Mouse (Mus musculus): ENCODE results near the gene Tle6. TPM values are rescaled to one million over a fixed set of nuclear protein-coding genes. Genes with fewer than 3 reads are reported as not detected.

Tle6 gene
- polyA plus RNA-seq (2014; fragmentation: Illumina TruSeq; extraction: RNeasy Lipid Tissue Mini Kit (QIAGEN cat#74804); ENCODE audit: low read depth, low replicate concordance) = 0.74 TPM

GRCm38 (mm10) chr10:81600738-81601203 is at the start of gene Tle6:
Gene Tle6, minus strand, starts transcription at chr10:81601073.

GRCm38 (mm10) chr10:81648803-81649775 is 48.2 kb upstream of the Tle6 start, which contains the start of gene Gm10778:
Gene Gm10778, plus strand, starts transcription at chr10:81649059.

GRCm38 (mm10) chr10:81628390-81628789 is 27.5 kb upstream of the Tle6 start, which contains the start of gene Ankrd24:
Gene Ankrd24, plus strand, starts transcription at chr10:81628540.

GRCm38 (mm10) chr10:81626994-81627835 is 26.3 kb upstream of the Tle6 start, which contains the start of gene Sirt6:
Gene Sirt6, minus strand, starts transcription at chr10:81627797.

GRCm38 (mm10) chr10:81605974-81606751 is 5.3 kb upstream of the Tle6 start, which contains the start of gene BC025920:
Gene BC025920, plus strand, starts transcription at chr10:81606270.

GRCm38 (mm10) chr10:81574081-81575056 is 26.5 kb downstream of the Tle6 start, which contains the start of gene Tle2:
Gene Tle2, plus strand, starts transcription at chr10:81574561.

GRCm38 (mm10) chr10:81559163-81559626 is 41.7 kb downstream of the Tle6 start, which contains the start of gene Aes:
Gene Aes, plus strand, starts transcription at chr10:81559488.

GRCm38 (mm10) chr10:81545161-81545747 is 55.6 kb downstream of the Tle6 start, which contains the start of gene Gna11:
Gene Gna11, minus strand, starts transcription at chr10:81545190.

Other genes starting within 250 kb of the Tle6 start
- 0.24 TPM for gene Mfsd12, start 243.6 kb downstream of the Tle6 start, polyA plus RNA-seq (2014; fragmentation: Illumina TruSeq; extraction: RNeasy Lipid Tissue Mini Kit (QIAGEN cat#74804); ENCODE audit: low read depth, low replicate concordance)
- gene 4930404N11Rik, start 235.3 kb downstream of the Tle6 start, polyA plus RNA-seq (2014; fragmentation: Illumina TruSeq; extraction: RNeasy Lipid Tissue Mini Kit (QIAGEN cat#74804); ENCODE audit: low read depth, low replicate concordance) = not detected
- 0.34 TPM for gene Fzr1, start 222.6 kb downstream of the Tle6 start, polyA plus RNA-seq (2014; fragmentation: Illumina TruSeq; extraction: RNeasy Lipid Tissue Mini Kit (QIAGEN cat#74804); ENCODE audit: low read depth, low replicate concordance)
- gene Dohh, start 216.6 kb downstream of the Tle6 start, polyA plus RNA-seq (2014; fragmentation: Illumina TruSeq; extraction: RNeasy Lipid Tissue Mini Kit (QIAGEN cat#74804); ENCODE audit: low read depth, low replicate concordance) = not detected
- not detected for gene Gm48551, start 216.6 kb downstream of the Tle6 start, polyA plus RNA-seq (2014; fragmentation: Illumina TruSeq; extraction: RNeasy Lipid Tissue Mini Kit (QIAGEN cat#74804); ENCODE audit: low read depth, low replicate concordance)
- gene Gm48552, start 212.1 kb downstream of the Tle6 start, polyA plus RNA-seq (2014; fragmentation: Illumina TruSeq; extraction: RNeasy Lipid Tissue Mini Kit (QIAGEN cat#74804); ENCODE audit: low read depth, low replicate concordance) = not detected
- not detected for gene Smim24, start 208.0 kb downstream of the Tle6 start, polyA plus RNA-seq (2014; fragmentation: Illumina TruSeq; extraction: RNeasy Lipid Tissue Mini Kit (QIAGEN cat#74804); ENCODE audit: low read depth, low replicate concordance)
- 14.6 TPM for gene Nfic, start 145.4 kb downstream of the Tle6 start, polyA plus RNA-seq (2014; fragmentation: Illumina TruSeq; extraction: RNeasy Lipid Tissue Mini Kit (QIAGEN cat#74804); ENCODE audit: low read depth, low replicate concordance)
- gene Celf5, start 118.4 kb downstream of the Tle6 start, polyA plus RNA-seq (2014; fragmentation: Illumina TruSeq; extraction: RNeasy Lipid Tissue Mini Kit (QIAGEN cat#74804); ENCODE audit: low read depth, low replicate concordance) = not detected
- gene Ncln, start 104.7 kb downstream of the Tle6 start, polyA plus RNA-seq (2014; fragmentation: Illumina TruSeq; extraction: RNeasy Lipid Tissue Mini Kit (QIAGEN cat#74804); ENCODE audit: low read depth, low replicate concordance) = 1.6 TPM
- gene S1pr4, start 100.9 kb downstream of the Tle6 start, polyA plus RNA-seq (2014; fragmentation: Illumina TruSeq; extraction: RNeasy Lipid Tissue Mini Kit (QIAGEN cat#74804); ENCODE audit: low read depth, low replicate concordance) = not detected
- not detected for gene Gna15, start 76.8 kb downstream of the Tle6 start, polyA plus RNA-seq (2014; fragmentation: Illumina TruSeq; extraction: RNeasy Lipid Tissue Mini Kit (QIAGEN cat#74804); ENCODE audit: low read depth, low replicate concordance)
- 4.4 TPM for gene Gna11, start 55.9 kb downstream of the Tle6 start, polyA plus RNA-seq (2014; fragmentation: Illumina TruSeq; extraction: RNeasy Lipid Tissue Mini Kit (QIAGEN cat#74804); ENCODE audit: low read depth, low replicate concordance)
- gene Aes, start 41.6 kb downstream of the Tle6 start, polyA plus RNA-seq (2014; fragmentation: Illumina TruSeq; extraction: RNeasy Lipid Tissue Mini Kit (QIAGEN cat#74804); ENCODE audit: low read depth, low replicate concordance) = 37.6 TPM
- 4.2 TPM for gene Tle2, start 26.5 kb downstream of the Tle6 start, polyA plus RNA-seq (2014; fragmentation: Illumina TruSeq; extraction: RNeasy Lipid Tissue Mini Kit (QIAGEN cat#74804); ENCODE audit: low read depth, low replicate concordance)
- 0.53 TPM for gene BC025920, start 5.2 kb upstream of the Tle6 start, polyA plus RNA-seq (2014; fragmentation: Illumina TruSeq; extraction: RNeasy Lipid Tissue Mini Kit (QIAGEN cat#74804); ENCODE audit: low read depth, low replicate concordance)
- gene Sirt6, start 26.7 kb upstream of the Tle6 start, polyA plus RNA-seq (2014; fragmentation: Illumina TruSeq; extraction: RNeasy Lipid Tissue Mini Kit (QIAGEN cat#74804); ENCODE audit: low read depth, low replicate concordance) = 0.21 TPM
- gene Ankrd24, start 27.5 kb upstream of the Tle6 start, polyA plus RNA-seq (2014; fragmentation: Illumina TruSeq; extraction: RNeasy Lipid Tissue Mini Kit (QIAGEN cat#74804); ENCODE audit: low read depth, low replicate concordance) = 1.6 TPM
- 5.2 TPM for gene Gm10778, start 48.0 kb upstream of the Tle6 start, polyA plus RNA-seq (2014; fragmentation: Illumina TruSeq; extraction: RNeasy Lipid Tissue Mini Kit (QIAGEN cat#74804); ENCODE audit: low read depth, low replicate concordance)
- gene Zfp433, start 103.8 kb upstream of the Tle6 start, polyA plus RNA-seq (2014; fragmentation: Illumina TruSeq; extraction: RNeasy Lipid Tissue Mini Kit (QIAGEN cat#74804); ENCODE audit: low read depth, low replicate concordance) = 8.0 TPM
- gene Gm3055, start 170.1 kb upstream of the Tle6 start, polyA plus RNA-seq (2014; fragmentation: Illumina TruSeq; extraction: RNeasy Lipid Tissue Mini Kit (QIAGEN cat#74804); ENCODE audit: low read depth, low replicate concordance) = 4.1 TPM
- 2.0 TPM for gene Gm4767, start 211.1 kb upstream of the Tle6 start, polyA plus RNA-seq (2014; fragmentation: Illumina TruSeq; extraction: RNeasy Lipid Tissue Mini Kit (QIAGEN cat#74804); ENCODE audit: low read depth, low replicate concordance)